Comparison of ENCODE assay signal across 35 mouse cellular contexts in genomic region chr7:50150838-50151237, GRCm38 (mm10).
"Had no signal": no experiment of that assay in that cellular context is flagged by ENCODE, and none has a peak within 500 bp of the region (broad histone marks: within the 10 kb centered on the region; RNA-seq: fewer than 3 reads in every experiment).

No protein-coding gene starts in this region.

- H3K36me3 ChIP-seq: heart, embryonic 10.5 days; heart, embryonic 12.5 days; heart, embryonic 13.5 days; heart, embryonic 15.5 days; hindbrain, embryonic 10.5 days; hindbrain, embryonic 12.5 days; hindbrain, embryonic 13.5 days; hindbrain, embryonic 15.5 days; intestine, embryonic 15.5 days; kidney, embryonic 15.5 days had no signal

- H3K27me3 ChIP-seq: heart, embryonic 12.5 days; heart, embryonic 13.5 days; heart, embryonic 15.5 days; hindbrain, embryonic 12.5 days; hindbrain, embryonic 13.5 days; hindbrain, embryonic 15.5 days; intestine, embryonic 15.5 days; kidney, embryonic 15.5 days had no signal

- H3K9ac ChIP-seq: heart, embryonic 12.5 days; heart, embryonic 13.5 days; heart, embryonic 15.5 days; hindbrain, embryonic 12.5 days; hindbrain, embryonic 13.5 days; hindbrain, embryonic 14.5 days; hindbrain, embryonic 15.5 days; intestine, embryonic 15.5 days; kidney, embryonic 15.5 days had no signal

- H3K9me3 ChIP-seq: heart, embryonic 10.5 days; heart, embryonic 12.5 days; heart, embryonic 13.5 days; heart, embryonic 15.5 days; hindbrain, embryonic 10.5 days; hindbrain, embryonic 12.5 days; hindbrain, embryonic 13.5 days; hindbrain, embryonic 15.5 days; intestine, embryonic 15.5 days; kidney, embryonic 15.5 days had no signal

- H3K4me1 ChIP-seq: heart, embryonic 10.5 days; heart, embryonic 12.5 days; heart, embryonic 13.5 days; heart, embryonic 15.5 days; hindbrain, embryonic 10.5 days; hindbrain, embryonic 12.5 days; hindbrain, embryonic 13.5 days; hindbrain, embryonic 15.5 days; intestine, embryonic 15.5 days; kidney, embryonic 15.5 days had no signal

- H3K27ac ChIP-seq: heart, embryonic 10.5 days; heart, embryonic 13.5 days; heart, embryonic 15.5 days; hindbrain, embryonic 10.5 days; hindbrain, embryonic 12.5 days; hindbrain, embryonic 13.5 days; hindbrain, embryonic 14.5 days; hindbrain, embryonic 15.5 days; hindbrain, postnatal 0 days; intestine, embryonic 15.5 days; kidney, embryonic 15.5 days; kidney, postnatal 0 days; layer of hippocampus, adult 2 months had no signal

- ATAC-seq: hindbrain, embryonic 16.5 days; hindbrain, postnatal 0 days; inflammation-experienced regulatory T-cells, adult 6 months; intestine, embryonic 15.5 days; intestine, embryonic 16.5 days; intestine, postnatal 0 days had no signal

- H3K4me3 ChIP-seq: heart, embryonic 10.5 days; heart, embryonic 12.5 days; heart, embryonic 13.5 days; heart, embryonic 15.5 days; hindbrain, embryonic 10.5 days; hindbrain, embryonic 12.5 days; hindbrain, embryonic 13.5 days; hindbrain, embryonic 15.5 days; intestine, embryonic 15.5 days; kidney, embryonic 15.5 days; layer of hippocampus, adult 2 months had no signal

- DNase-seq: heart, postnatal 10 days; heart, postnatal 14 days; heart, postnatal 36 days; heart, postnatal 4 days; kidney, adult 11 months; kidney, adult 18-20 months; kidney, adult 2 months; kidney, adult 8-10 months; kidney, adult 9 months; kidney, postnatal 10 days; kidney, postnatal 14 days; kidney, postnatal 25 days; kidney, postnatal 36 days; kidney, postnatal 4 days; layer of hippocampus, adult 9-11 months; layer of hippocampus, postnatal 36 days had no signal

- H3K4me2 ChIP-seq: heart, embryonic 11.5 days; heart, embryonic 12.5 days; heart, embryonic 13.5 days; heart, embryonic 15.5 days; hindbrain, embryonic 12.5 days; hindbrain, embryonic 13.5 days; hindbrain, embryonic 14.5 days; hindbrain, embryonic 15.5 days; intestine, embryonic 15.5 days; kidney, embryonic 15.5 days had no signal
